Mouse (Mus musculus): ENCODE results near the gene Adamtsl1. TPM values are rescaled to one million over a fixed set of nuclear protein-coding genes. Genes with fewer than 3 reads are reported as not detected.

Adamtsl1 gene
- polyA plus RNA-seq, 1 experiment from 2014 or later = 8.1 TPM

DNA sequence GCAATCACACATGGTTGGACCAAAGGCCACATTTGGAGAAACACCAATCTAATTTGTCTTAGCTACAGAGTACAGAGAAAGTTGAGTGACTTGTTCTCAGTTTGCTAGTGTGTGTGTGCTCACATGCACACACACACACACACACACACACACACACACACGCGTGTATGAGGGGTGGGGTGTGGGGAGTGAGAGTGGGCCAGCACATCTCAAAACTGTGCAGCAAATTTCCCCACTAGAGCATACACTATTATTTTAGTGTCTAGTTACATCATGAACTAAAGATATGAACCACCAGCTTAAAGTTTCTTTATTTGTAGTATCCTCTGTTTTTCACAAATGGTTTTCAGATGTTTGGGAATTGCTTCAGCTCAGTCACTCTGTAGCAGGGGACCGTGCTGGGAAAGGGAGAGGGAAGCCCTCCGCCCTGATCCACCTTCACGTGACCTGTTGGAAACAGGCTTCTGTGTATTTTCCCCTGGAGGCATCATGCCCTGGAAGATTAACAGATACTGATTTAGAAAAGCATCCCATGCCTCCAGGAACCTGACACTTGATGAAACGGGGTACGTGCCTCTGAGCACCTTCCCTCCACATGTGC is 13.1 kb downstream of the Adamtsl1 start:
- Histone ChIP-seq H3K4me2 (ENCODE audit: low read depth, low read length, severe bottlenecking) (no peak overlapping the region), H3K9ac (ENCODE audit: low read length) (no peak overlapping the region), H3K4me3 (ENCODE audit: low read depth, low read length) (no peak overlapping the region), H3K27ac (ENCODE audit: low read depth, low read length) (no peak overlapping the region), H3K4me1 (replicated peaks; ENCODE audit: control insufficient read depth, insufficient read depth, low read length) (no peaks in the 10 kb centered on the region), H3K9me3 (ENCODE audit: control insufficient read depth, low read length) (no peaks in the 10 kb centered on the region), H3K36me3 (ENCODE audit: control insufficient read depth, insufficient read depth, low read length) (no peaks in the 10 kb centered on the region), H3K27me3 (ENCODE audit: control insufficient read depth, insufficient read depth, low read length) (no peaks in the 10 kb centered on the region)
- DNase-seq (ENCODE audit: low spot score) (no peak), ATAC-seq (replicated peaks; ENCODE audit: low FRiP score) (no peak)
- WGBS = 78% methylated on average over 7 of the region's 7 CpGs

DNA sequence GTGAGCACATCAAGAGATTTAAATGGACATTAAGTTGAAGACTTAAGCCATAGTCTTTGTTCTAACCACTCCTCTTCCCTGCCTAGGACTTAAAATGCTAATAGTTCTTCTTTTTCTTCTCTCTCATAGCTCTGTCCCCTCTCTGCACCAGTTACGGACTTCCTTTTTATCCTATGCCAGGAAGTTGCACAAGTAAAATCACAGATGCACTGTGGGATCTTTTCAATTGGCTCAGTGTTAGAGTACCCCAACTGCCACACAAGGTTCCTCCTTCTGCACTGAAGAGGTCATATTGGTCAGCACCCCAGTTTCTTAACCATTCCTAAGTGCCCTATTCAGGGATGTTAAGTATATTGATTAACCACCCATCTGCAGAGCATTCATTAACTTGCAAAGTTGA is 15.9 kb downstream of the Adamtsl1 start:
- H3K36me3 ChIP-seq (ENCODE audit: control insufficient read depth, insufficient read depth, low read length) = no peaks in the 10 kb centered on the region
- H3K9me3 ChIP-seq (ENCODE audit: control insufficient read depth, low read length) = no peaks in the 10 kb centered on the region
- WGBS = 77% methylated on average over 1 of the region's 1 CpGs
- H3K27ac ChIP-seq (ENCODE audit: low read depth, low read length) = no peak overlapping the region
- no peaks in the 10 kb centered on the region for H3K4me1 ChIP-seq (replicated peaks; ENCODE audit: control insufficient read depth, insufficient read depth, low read length)
- no peaks in the 10 kb centered on the region for H3K27me3 ChIP-seq (ENCODE audit: control insufficient read depth, insufficient read depth, low read length)
- no peak for DNase-seq (ENCODE audit: low spot score)
- no peak overlapping the region for H3K4me2 ChIP-seq (ENCODE audit: low read depth, low read length, severe bottlenecking)
- H3K9ac ChIP-seq (ENCODE audit: low read length) = no peak overlapping the region
- ATAC-seq (replicated peaks; ENCODE audit: low FRiP score) = no peak
- H3K4me3 ChIP-seq (ENCODE audit: low read depth, low read length) = no peak overlapping the region

DNA sequence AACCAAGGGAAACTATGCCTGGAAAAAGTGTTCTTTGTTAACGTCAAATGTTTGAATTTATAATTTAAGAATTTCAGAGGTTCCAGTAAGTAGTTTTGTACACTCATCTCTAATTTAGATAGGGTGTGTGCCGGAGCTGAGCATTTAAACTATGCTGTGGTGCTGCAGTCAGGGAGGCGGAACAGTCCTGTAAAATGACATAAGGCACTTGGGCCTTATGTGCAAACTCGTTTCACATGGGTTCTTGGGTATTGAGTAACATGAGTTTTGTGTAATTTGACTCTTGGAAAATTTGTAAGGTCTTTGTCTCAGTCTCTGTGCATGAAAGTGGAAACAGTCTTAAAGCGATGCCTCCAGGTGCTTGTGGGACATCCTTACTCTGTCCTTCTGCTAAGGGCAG is 25.7 kb downstream of the Adamtsl1 start:
- Histone ChIP-seq H3K4me2 (ENCODE audit: low read depth, low read length, severe bottlenecking) (no peak overlapping the region), H3K36me3 (ENCODE audit: control insufficient read depth, insufficient read depth, low read length) (no peaks in the 10 kb centered on the region), H3K9me3 (ENCODE audit: control insufficient read depth, low read length) (no peaks in the 10 kb centered on the region), H3K27ac (ENCODE audit: low read depth, low read length) (no peak overlapping the region), H3K4me1 (replicated peaks; ENCODE audit: control insufficient read depth, insufficient read depth, low read length) (no peaks in the 10 kb centered on the region), H3K4me3 (ENCODE audit: low read depth, low read length) (no peak overlapping the region), H3K27me3 (ENCODE audit: control insufficient read depth, insufficient read depth, low read length) (no peaks in the 10 kb centered on the region), H3K9ac (ENCODE audit: low read length) (no peak overlapping the region)
- WGBS = 73% methylated on average over 5 of the region's 5 CpGs
- DNase-seq (ENCODE audit: low spot score) (no peak), ATAC-seq (replicated peaks; ENCODE audit: low FRiP score) (no peak)

DNA sequence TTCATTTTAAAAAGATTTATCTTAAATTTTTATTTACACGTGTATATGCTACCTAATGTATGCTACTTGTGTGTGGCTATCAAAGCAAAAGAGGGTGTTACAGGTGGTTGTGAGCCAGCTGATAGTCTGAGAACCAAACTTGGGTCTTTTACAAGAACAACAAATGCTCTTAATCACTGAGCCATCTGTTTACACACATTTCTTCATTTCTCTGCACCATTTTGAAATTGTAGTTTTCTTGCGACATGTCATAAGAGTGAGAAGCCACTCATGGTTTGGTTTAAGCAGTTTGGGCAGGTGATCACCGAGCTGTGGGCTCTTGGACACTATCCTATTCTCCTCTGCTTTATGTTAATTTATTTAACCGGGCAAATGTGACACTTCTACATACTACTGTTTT is 29.2 kb downstream of the Adamtsl1 start:
- no peak for DNase-seq (ENCODE audit: low spot score)

DNA sequence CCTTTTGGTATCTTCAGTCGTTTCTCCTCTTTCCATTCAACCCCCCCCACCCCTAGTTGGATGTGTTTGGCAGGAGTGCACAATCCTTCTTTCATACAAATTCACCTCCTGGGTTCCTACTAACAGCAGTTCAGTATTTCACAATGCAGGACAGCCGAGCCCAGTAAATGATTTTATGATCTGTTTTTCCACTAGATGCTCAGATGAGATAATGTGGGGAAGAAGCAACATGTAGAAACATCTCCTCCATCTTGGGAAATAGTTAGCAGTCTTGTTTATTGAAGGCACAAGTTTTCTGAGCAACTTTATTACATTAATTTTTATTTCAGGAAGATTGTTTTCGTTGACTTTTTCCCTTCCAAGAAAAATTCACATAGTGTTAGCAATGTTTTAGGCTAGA is 40.7 kb downstream of the Adamtsl1 start:
- Histone ChIP-seq H3K4me3 (ENCODE audit: low read depth, low read length) (no peak overlapping the region), H3K27me3 (ENCODE audit: control insufficient read depth, insufficient read depth, low read length) (no peaks in the 10 kb centered on the region), H3K36me3 (ENCODE audit: control insufficient read depth, insufficient read depth, low read length) (no peaks in the 10 kb centered on the region), H3K4me1 (replicated peaks; ENCODE audit: control insufficient read depth, insufficient read depth, low read length) (no peaks in the 10 kb centered on the region), H3K4me2 (ENCODE audit: low read depth, low read length, severe bottlenecking) (no peak overlapping the region), H3K9me3 (ENCODE audit: control insufficient read depth, low read length) (no peaks in the 10 kb centered on the region), H3K27ac (ENCODE audit: low read depth, low read length) (no peak overlapping the region), H3K9ac (ENCODE audit: low read length) (no peak overlapping the region)
- ATAC-seq (replicated peaks; ENCODE audit: low FRiP score) (no peak), DNase-seq (ENCODE audit: low spot score) (no peak)
- 77% methylated on average over 3 of the region's 3 CpGs for WGBS

More for the DNA sequence above, 29.2 kb downstream of the Adamtsl1 start:
- H3K36me3 ChIP-seq (ENCODE audit: control insufficient read depth, insufficient read depth, low read length) = no peaks in the 10 kb centered on the region
- no peak overlapping the region for H3K27ac ChIP-seq (ENCODE audit: low read depth, low read length)
- no peak overlapping the region for H3K4me3 ChIP-seq (ENCODE audit: low read depth, low read length)
- no peaks in the 10 kb centered on the region for H3K4me1 ChIP-seq (replicated peaks; ENCODE audit: control insufficient read depth, insufficient read depth, low read length)
- ATAC-seq (replicated peaks; ENCODE audit: low FRiP score) = no peak
- H3K27me3 ChIP-seq (ENCODE audit: control insufficient read depth, insufficient read depth, low read length) = no peaks in the 10 kb centered on the region
- H3K9me3 ChIP-seq (ENCODE audit: control insufficient read depth, low read length) = no peaks in the 10 kb centered on the region
- H3K9ac ChIP-seq (ENCODE audit: low read length) = no peak overlapping the region
- WGBS = 82% methylated on average over 4 of the region's 4 CpGs
- H3K4me2 ChIP-seq (ENCODE audit: low read depth, low read length, severe bottlenecking) = no peak overlapping the region

DNA sequence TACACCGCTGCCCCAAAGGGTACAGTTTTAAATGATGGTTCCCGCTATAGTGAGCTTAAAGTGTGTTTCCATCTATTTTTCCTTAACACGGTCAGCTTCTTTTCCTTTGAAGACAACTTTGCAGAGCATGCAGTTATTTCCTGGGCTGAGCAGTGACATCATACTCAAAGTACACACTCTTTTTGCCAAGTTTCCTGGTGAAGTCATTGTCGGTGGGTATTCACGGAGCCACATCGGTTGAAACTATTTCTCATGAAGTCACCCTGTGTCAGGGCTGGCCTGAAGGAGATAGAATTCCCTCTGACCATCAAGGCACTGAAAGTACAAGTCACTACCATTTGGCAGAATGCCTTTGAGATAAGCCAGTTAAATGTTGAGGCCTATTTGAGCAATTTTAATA is 45.8 kb downstream of the Adamtsl1 start:
- no peak for ATAC-seq (replicated peaks; ENCODE audit: low FRiP score)
- no peaks in the 10 kb centered on the region for H3K9me3 ChIP-seq (ENCODE audit: control insufficient read depth, low read length)
- no peaks in the 10 kb centered on the region for H3K36me3 ChIP-seq (ENCODE audit: control insufficient read depth, insufficient read depth, low read length)

DNA sequence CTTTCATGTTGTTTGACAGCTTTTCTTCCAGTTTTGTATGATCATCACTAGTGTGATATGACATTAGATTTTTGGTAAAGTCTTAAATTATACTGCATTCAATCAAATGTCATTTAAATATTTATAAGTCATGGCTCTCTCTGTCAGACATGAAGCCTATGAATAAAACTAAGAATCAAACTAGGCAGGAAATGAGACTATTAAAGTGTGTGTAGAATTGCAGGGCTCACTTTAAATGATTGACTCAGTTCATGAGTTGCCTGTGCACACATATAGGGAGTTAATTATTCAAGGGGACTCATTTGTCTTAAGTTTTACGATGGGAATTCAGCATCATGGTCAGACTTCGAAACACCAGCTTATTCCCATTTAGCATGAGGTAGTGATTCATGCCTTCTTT is 71.5 kb downstream of the Adamtsl1 start:
- DNase-seq (ENCODE audit: low spot score) (no peak), ATAC-seq (replicated peaks; ENCODE audit: low FRiP score) (no peak)
- H3K36me3 ChIP-seq (ENCODE audit: control insufficient read depth, insufficient read depth, low read length) = no peaks in the 10 kb centered on the region
- 95% methylated on average over 2 of the region's 2 CpGs for WGBS
- H3K4me2 ChIP-seq (ENCODE audit: low read depth, low read length, severe bottlenecking) = no peak overlapping the region
- no peak overlapping the region for H3K9ac ChIP-seq (ENCODE audit: low read length)
- H3K4me1 ChIP-seq (replicated peaks; ENCODE audit: control insufficient read depth, insufficient read depth, low read length) = no peaks in the 10 kb centered on the region
- H3K9me3 ChIP-seq (ENCODE audit: control insufficient read depth, low read length) = no peaks in the 10 kb centered on the region
- no peaks in the 10 kb centered on the region for H3K27me3 ChIP-seq (ENCODE audit: control insufficient read depth, insufficient read depth, low read length)
- H3K27ac ChIP-seq (ENCODE audit: low read depth, low read length) = no peak overlapping the region
- no peak overlapping the region for H3K4me3 ChIP-seq (ENCODE audit: low read depth, low read length)

More for the DNA sequence above, 45.8 kb downstream of the Adamtsl1 start:
- Histone ChIP-seq H3K4me1 (replicated peaks; ENCODE audit: control insufficient read depth, insufficient read depth, low read length) (no peaks in the 10 kb centered on the region), H3K27me3 (ENCODE audit: control insufficient read depth, insufficient read depth, low read length) (no peaks in the 10 kb centered on the region), H3K9ac (ENCODE audit: low read length) (no peak overlapping the region), H3K4me2 (ENCODE audit: low read depth, low read length, severe bottlenecking) (no peak overlapping the region), H3K27ac (ENCODE audit: low read depth, low read length) (no peak overlapping the region), H3K4me3 (ENCODE audit: low read depth, low read length) (no peak overlapping the region)
- 92% methylated on average over 6 of the region's 6 CpGs for WGBS
- DNase-seq (ENCODE audit: low spot score) = no peak

DNA sequence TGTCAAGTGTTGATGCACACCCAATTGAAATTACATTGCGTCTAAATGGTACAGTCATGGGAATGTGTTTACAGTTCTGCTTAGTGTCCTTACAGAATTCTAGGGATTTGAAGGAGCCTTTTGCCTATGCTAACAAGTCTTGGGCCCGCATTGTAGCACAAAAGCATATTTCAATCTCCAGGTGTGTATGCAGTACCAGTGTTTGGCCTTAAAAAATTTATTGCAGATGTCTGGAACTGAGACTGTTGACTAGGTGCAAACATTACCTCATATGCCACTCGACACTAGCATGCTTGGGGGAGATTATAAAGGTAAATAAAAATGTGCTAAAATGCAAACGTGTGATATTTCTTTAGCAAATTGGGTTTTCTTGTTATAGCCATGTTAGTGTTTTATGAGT is 75.0 kb downstream of the Adamtsl1 start:
- no peak for DNase-seq (ENCODE audit: low spot score)
- Histone ChIP-seq H3K4me3 (ENCODE audit: low read depth, low read length) (no peak overlapping the region), H3K36me3 (ENCODE audit: control insufficient read depth, insufficient read depth, low read length) (no peaks in the 10 kb centered on the region), H3K4me2 (ENCODE audit: low read depth, low read length, severe bottlenecking) (no peak overlapping the region), H3K27me3 (ENCODE audit: control insufficient read depth, insufficient read depth, low read length) (no peaks in the 10 kb centered on the region), H3K9ac (ENCODE audit: low read length) (no peak overlapping the region), H3K27ac (ENCODE audit: low read depth, low read length) (no peak overlapping the region), H3K4me1 (replicated peaks; ENCODE audit: control insufficient read depth, insufficient read depth, low read length) (no peaks in the 10 kb centered on the region), H3K9me3 (ENCODE audit: control insufficient read depth, low read length) (no peaks in the 10 kb centered on the region)
- 83% methylated on average over 4 of the region's 4 CpGs for WGBS
- ATAC-seq (replicated peaks; ENCODE audit: low FRiP score) = no peak

DNA sequence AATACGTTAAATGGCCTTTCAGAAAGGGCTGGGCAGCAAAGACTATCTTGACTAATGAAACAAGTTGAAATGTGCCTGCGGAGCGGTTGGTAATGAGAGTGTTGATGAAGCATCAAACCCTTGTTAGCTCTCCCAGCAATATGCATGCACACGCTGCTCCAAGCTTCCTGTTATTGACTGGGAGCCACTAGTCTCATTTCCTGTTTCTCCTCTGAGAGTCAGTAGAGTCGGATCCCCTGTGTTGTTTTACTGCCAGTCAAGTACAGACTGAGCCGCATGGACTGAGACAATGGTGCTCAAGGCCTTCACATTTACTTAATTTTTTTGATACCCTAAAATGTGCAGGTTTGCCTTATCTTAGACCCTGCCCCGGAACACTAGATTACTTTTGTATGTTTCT is 77.1 kb downstream of the Adamtsl1 start:
- 74% methylated on average over 7 of the region's 7 CpGs for WGBS
- no peak overlapping the region for H3K27ac ChIP-seq (ENCODE audit: low read depth, low read length)
- no peaks in the 10 kb centered on the region for H3K9me3 ChIP-seq (ENCODE audit: control insufficient read depth, low read length)
- no peaks in the 10 kb centered on the region for H3K4me1 ChIP-seq (replicated peaks; ENCODE audit: control insufficient read depth, insufficient read depth, low read length)
- ATAC-seq (replicated peaks; ENCODE audit: low FRiP score) (no peak), DNase-seq (ENCODE audit: low spot score) (no peak)
- H3K36me3 ChIP-seq (ENCODE audit: control insufficient read depth, insufficient read depth, low read length) = no peaks in the 10 kb centered on the region
- no peak overlapping the region for H3K4me2 ChIP-seq (ENCODE audit: low read depth, low read length, severe bottlenecking)
- no peak overlapping the region for H3K9ac ChIP-seq (ENCODE audit: low read length)
- no peaks in the 10 kb centered on the region for H3K27me3 ChIP-seq (ENCODE audit: control insufficient read depth, insufficient read depth, low read length)
- no peak overlapping the region for H3K4me3 ChIP-seq (ENCODE audit: low read depth, low read length)

Data from forebrain, embryonic 11.5 days (tissue).